ENCODE assay signal across 8 mouse cellular contexts in genomic region chr4:155151221-155151788, GRCm38 (mm10).
DNase-seq lines count a peak whose midpoint lies in the region; ATAC-seq lines count a peak whose summit lies in the region.

No protein-coding gene starts in this region.

- peak overlapping the region; percentile 55 for H3K4me3 ChIP-seq in kidney, embryonic 16.5 days (ENCODE audit: low read length)
- H3K4me3 ChIP-seq in embryonic facial prominence, embryonic 11.5 days (ENCODE audit: low read depth, low read length) = peak overlapping the region; percentile 39
- peak overlapping the region; percentile 44 for H3K4me3 ChIP-seq in midbrain, embryonic 16.5 days (ENCODE audit: low read depth, low read length)

- DNase-seq in kidney, adult 8-10 months = no peak
- no peak for DNase-seq in embryonic facial prominence, embryonic 11.5 days (ENCODE audit: low spot score)
- peak; percentile 30 for DNase-seq in induced T-regulatory cell, adult 2 months (ENCODE audit: low read depth)
- DNase-seq in ovary, postnatal 14 days (ENCODE audit: low spot score) = no peak
- no peak for DNase-seq in Muller cell, postnatal 12 days (ENCODE audit: inconsistent ontology term)
- no peak for DNase-seq in thymus, postnatal 4 days

- H3K4me1 ChIP-seq in kidney, embryonic 16.5 days (ENCODE audit: insufficient read depth, low read length) = peaks cover 44% of the 10 kb centered on the region
- H3K4me1 ChIP-seq in embryonic facial prominence, embryonic 11.5 days (ENCODE audit: control insufficient read depth, insufficient read depth, low read length) = peaks cover 17% of the 10 kb centered on the region
- peaks cover 12% of the 10 kb centered on the region for H3K4me1 ChIP-seq in midbrain, embryonic 16.5 days (ENCODE audit: control insufficient read depth, insufficient read depth, low read length)

- no peaks in the 10 kb centered on the region for H3K9me3 ChIP-seq in kidney, embryonic 16.5 days (ENCODE audit: low read length)
- H3K9me3 ChIP-seq in embryonic facial prominence, embryonic 11.5 days (replicated peaks; ENCODE audit: control insufficient read depth, low read length) = no peaks in the 10 kb centered on the region
- H3K9me3 ChIP-seq in midbrain, embryonic 16.5 days (replicated peaks; ENCODE audit: control insufficient read depth, low read length, poor library complexity, severe bottlenecking) = no peaks in the 10 kb centered on the region

- ATAC-seq in kidney, embryonic 16.5 days (ENCODE audit: low FRiP score, low TSS enrichment) = no peak
- ATAC-seq in embryonic facial prominence, embryonic 11.5 days (replicated peaks; ENCODE audit: insufficient number of reproducible peaks, low FRiP score, low TSS enrichment, low read depth) = no peak
- ATAC-seq in midbrain, embryonic 16.5 days = no peak

- H3K36me3 ChIP-seq in kidney, embryonic 16.5 days (ENCODE audit: insufficient read depth, low read length) = peaks cover 18% of the 10 kb centered on the region; the same call in 1 of the 2 replicates
- no peaks in the 10 kb centered on the region for H3K36me3 ChIP-seq in embryonic facial prominence, embryonic 11.5 days (replicated peaks; ENCODE audit: control insufficient read depth, insufficient read depth, low read depth, low read length)
- peaks cover 7% of the 10 kb centered on the region; the same call in 1 of the 2 replicates for H3K36me3 ChIP-seq in midbrain, embryonic 16.5 days (ENCODE audit: control insufficient read depth, insufficient read depth, low read length)

- WGBS in kidney, embryonic 16.5 days = 34% methylated on average over 12 of the region's 12 CpGs
- 46% methylated on average over 12 of the region's 12 CpGs for WGBS in embryonic facial prominence, embryonic 11.5 days
- WGBS in midbrain, embryonic 16.5 days = 55% methylated on average over 12 of the region's 12 CpGs

- H3K9ac ChIP-seq in kidney, embryonic 16.5 days (replicated peaks; ENCODE audit: low read length) = peak overlapping the region; percentile 77
- peak overlapping the region; percentile 65 for H3K9ac ChIP-seq in embryonic facial prominence, embryonic 11.5 days (replicated peaks; ENCODE audit: low read length)
- H3K9ac ChIP-seq in midbrain, embryonic 16.5 days (ENCODE audit: low read depth, low read length) = peak overlapping the region; percentile 62

- H3K27me3 ChIP-seq in kidney, embryonic 16.5 days (ENCODE audit: insufficient read depth, low read length) = no peaks in the 10 kb centered on the region
- H3K27me3 ChIP-seq in embryonic facial prominence, embryonic 11.5 days (ENCODE audit: control insufficient read depth, insufficient read depth, low read length) = no peaks in the 10 kb centered on the region; the same call in 1 of the 2 replicates
- no peaks in the 10 kb centered on the region; the same call in 1 of the 2 replicates for H3K27me3 ChIP-seq in midbrain, embryonic 16.5 days (ENCODE audit: control insufficient read depth, insufficient read depth, low read depth, low read length)

- peak overlapping the region; percentile 85 for H3K27ac ChIP-seq in kidney, embryonic 16.5 days (ENCODE audit: low read length)
- H3K27ac ChIP-seq in embryonic facial prominence, embryonic 11.5 days (replicated peaks; ENCODE audit: low read depth, low read length) = no peak overlapping the region
- no peak overlapping the region for H3K27ac ChIP-seq in midbrain, embryonic 16.5 days (ENCODE audit: low read length)

- H3K4me2 ChIP-seq in kidney, embryonic 16.5 days (replicated peaks; ENCODE audit: low read depth, low read length) = peak overlapping the region; percentile 89
- H3K4me2 ChIP-seq in embryonic facial prominence, embryonic 11.5 days (ENCODE audit: low read depth, low read length) = peak overlapping the region; percentile 93
- peak overlapping the region; percentile 86 for H3K4me2 ChIP-seq in midbrain, embryonic 16.5 days (ENCODE audit: low read length)
